Mouse (Mus musculus) kidney, adult 2 months (tissue): Measurements from ENCODE around the gene Nphs2.

ENCODE experiments used
- CTCF ChIP-seq: fragments of 200-500 bp; conservative IDR thresholded peaks from 2 replicates; pipeline ENCODE4 v1.5.1; 2011; ENCODE audit warnings: low read depth, mild to moderate bottlenecking, control low read depth, low read length, moderate library complexity, mixed read lengths; ENCODE audit not compliant: insufficient read depth, insufficient read length
- POLR2A ChIP-seq: fragments of 200-500 bp; IDR thresholded peaks from one replicate; pipeline ENCODE4 v1.6.1; 2011; ENCODE audit warnings: low read depth, low read length, control low read depth

DNA sequence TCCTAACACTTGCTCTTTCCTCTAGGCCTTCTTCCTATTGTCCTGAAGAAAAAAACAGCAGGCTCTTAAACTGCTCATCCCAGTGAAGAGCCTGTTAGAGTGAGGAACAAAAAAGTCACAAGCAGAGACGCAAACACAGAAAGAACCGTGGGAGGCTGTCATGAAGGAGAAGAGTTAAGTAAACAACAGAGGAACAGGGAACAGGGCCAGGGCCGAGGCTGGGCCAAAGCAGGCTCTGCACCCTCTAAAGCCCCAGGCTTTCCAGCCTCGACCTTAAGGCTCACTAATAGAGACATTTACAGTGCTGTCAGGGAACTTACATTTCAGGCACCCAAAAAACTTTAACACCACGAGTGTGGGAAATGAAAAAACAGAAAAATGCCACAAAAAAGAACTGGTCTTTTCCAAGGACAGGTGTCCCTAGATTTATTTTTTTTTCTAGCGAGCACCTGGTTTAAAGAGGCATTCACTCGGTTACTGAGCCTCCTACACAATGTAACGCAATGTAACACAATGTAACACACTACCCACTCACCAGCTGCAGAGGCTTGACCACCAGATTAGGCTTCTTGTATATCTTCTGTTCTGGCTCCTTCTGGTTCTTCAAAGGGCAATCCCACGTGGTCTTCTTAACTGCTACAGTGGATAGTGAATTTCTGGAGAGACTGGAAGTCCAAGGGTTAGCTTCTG lies 25.5 kb upstream of the Nphs2 start:
- TF ChIP-seq POLR2A (no peak), CTCF (no peak)
